Mouse (Mus musculus): ENCODE data around the gene Mier2.

- no peak for TF ChIP-seq POLR2A (IDR thresholded peaks at IDR 0.05; ENCODE audit: borderline replicate concordance, control insufficient read depth, low read depth, low read length)
- no peak for TF ChIP-seq CTCF (IDR thresholded peaks at IDR 0.05; ENCODE audit: control insufficient read depth, insufficient read depth, low read length)
Observed at GRCm38 (mm10) chr10:79541522-79541921, 13.5 kb downstream of the Mier2 start.
